Mouse (Mus musculus) midbrain, embryonic 11.5 days (tissue): Measurements from ENCODE around the gene Nme9. TPM values are rescaled to one million over a fixed set of nuclear protein-coding genes. Genes with fewer than 3 reads are reported as not detected.

Experiments used
- ATAC-seq: fragments of 200-750 bp; cut with Nextera tagmentation; 2 replicates; pipeline ENCODE4 v1.8.0; 2017; ENCODE audit warnings: moderate TSS enrichment, moderate library complexity; ENCODE audit not compliant: low FRiP score
- DNase-seq: peaks from one replicate; pipeline ENCODE4 v3.0.0; 2015; ENCODE audit warnings: low spot score; ENCODE audit errors: missing footprints
- H3K27ac ChIP-seq: fragments of 300-500 bp; sonication (generic); 2 replicates; pipeline ENCODE4 v1.5.1; 2014; ENCODE audit warnings: low read depth, low read length
- H3K27me3 ChIP-seq: fragments of 300-500 bp; sonication (generic); 2 replicates; pipeline ENCODE4 v1.6.1; 2014; ENCODE audit warnings: mild to moderate bottlenecking, low read length, moderate library complexity, mixed read lengths; ENCODE audit not compliant: control insufficient read depth, insufficient read depth
- H3K36me3 ChIP-seq: fragments of 300-500 bp; sonication (generic); 2 replicates; pipeline ENCODE4 v1.6.1; 2014; ENCODE audit warnings: mild to moderate bottlenecking, low read length, moderate library complexity, mixed read lengths; ENCODE audit not compliant: control insufficient read depth, insufficient read depth
- H3K4me1 ChIP-seq: fragments of 300-500 bp; sonication (generic); 2 replicates; pipeline ENCODE4 v1.6.1; 2014; ENCODE audit warnings: low read length; ENCODE audit not compliant: control insufficient read depth, insufficient read depth
- H3K4me2 ChIP-seq: fragments of 300-500 bp; sonication (generic); 2 replicates; pipeline ENCODE4 v1.6.1; 2014; ENCODE audit warnings: mild to moderate bottlenecking, moderate library complexity
- H3K4me3 ChIP-seq: fragments of 300-500 bp; sonication (generic); 2 replicates; pipeline ENCODE4 v1.5.1; 2014; ENCODE audit warnings: low read depth, low read length
- H3K9ac ChIP-seq: fragments of 300-500 bp; sonication (generic); 2 replicates; pipeline ENCODE4 v1.6.1; 2014; ENCODE audit warnings: low read length
- H3K9me3 ChIP-seq: fragments of 300-500 bp; sonication (generic); 2 replicates; pipeline ENCODE4 v1.6.1; 2016; ENCODE audit warnings: low read length; ENCODE audit not compliant: control insufficient read depth
- WGBS: fragments of 180-500 bp; shearing (Covaris S2); extraction: QIAGEN DNeasy Blood & Tissue Kit; methylation state at CpG from one replicate; pipeline ENCODE4 v1.1.7; 2014; 5-methylcytosine and 5-hydroxymethylcytosine counted together
- polyA plus RNA-seq: library from polyadenylated mRNA; unstranded; fragments of >200 nt; fragmentation: Nextera tagmentation; extraction: Ambion mirVana; gene quantifications from 2 replicates; pipeline ENCODE4 v1.2.1, GENCODE M21; 2014

The Nme9 gene
- polyA plus RNA-seq, 1 experiment from 2014 or later, result not detected

- 93% methylated on average over 8 of the region's 8 CpGs for WGBS
- 0 out of 2 replicates have a peak, but pooled peaks cover 3% of the 10 kb centered on the region for H3K36me3 ChIP-seq
Measured at GRCm38 (mm10) chr9:99487126-99487695, 35.9 kb downstream of the Nme9 start.

GRCm38 (mm10) chr9:99487841-99488240, 36.6 kb downstream of the Nme9 start:
- Histone ChIP-seq H3K27ac (no peak overlapping the region), H3K9me3 (no peaks in the 10 kb centered on the region), H3K4me2 (no peak overlapping the region), H3K36me3 (0 out of 2 replicates have a peak, but pooled peaks cover 3% of the 10 kb centered on the region), H3K4me3 (no peak overlapping the region), H3K4me1 (no peaks in the 10 kb centered on the region), H3K27me3 (no peaks in the 10 kb centered on the region), H3K9ac (no peak overlapping the region)
- no peak for DNase-seq
- 93% methylated on average over 3 of the region's 3 CpGs for WGBS
- no peak for ATAC-seq

More at GRCm38 (mm10) chr9:99487126-99487695, 35.9 kb downstream of the Nme9 start:
- no peak for DNase-seq
- Histone ChIP-seq H3K4me2 (no peak overlapping the region), H3K27me3 (no peaks in the 10 kb centered on the region), H3K9me3 (no peaks in the 10 kb centered on the region), H3K4me1 (no peaks in the 10 kb centered on the region), H3K4me3 (no peak overlapping the region), H3K27ac (no peak overlapping the region), H3K9ac (no peak overlapping the region)
- no peak for ATAC-seq

- DNase-seq, result no peak
- WGBS, result 89% methylated on average over 4 of the region's 4 CpGs
- H3K4me1 ChIP-seq, result no peaks in the 10 kb centered on the region
- no peak overlapping the region for H3K9ac ChIP-seq
- H3K9me3 ChIP-seq, result no peaks in the 10 kb centered on the region
- no peak overlapping the region for H3K27ac ChIP-seq
- no peak for ATAC-seq
- no peak overlapping the region for H3K4me2 ChIP-seq
- H3K27me3 ChIP-seq, result no peaks in the 10 kb centered on the region
- no peak overlapping the region for H3K4me3 ChIP-seq
- H3K36me3 ChIP-seq, result peaks cover 6% of the 10 kb centered on the region
Measured at GRCm38 (mm10) chr9:99491050-99491449, 39.8 kb downstream of the Nme9 start.

- H3K27ac ChIP-seq, result no peak overlapping the region
- no peak overlapping the region for H3K4me2 ChIP-seq
- WGBS, result 84% methylated on average over 10 of the region's 10 CpGs
- peaks cover 15% of the 10 kb centered on the region for H3K36me3 ChIP-seq
- no peak for DNase-seq
- ATAC-seq, result no peak
- no peaks in the 10 kb centered on the region for H3K9me3 ChIP-seq
- no peaks in the 10 kb centered on the region for H3K27me3 ChIP-seq
- no peak overlapping the region for H3K4me3 ChIP-seq
- no peaks in the 10 kb centered on the region for H3K4me1 ChIP-seq
- no peak overlapping the region for H3K9ac ChIP-seq
Measured at GRCm38 (mm10) chr9:99492634-99493200, 41.4 kb downstream of the Nme9 start.

- DNase-seq (no peak), ATAC-seq (no peak)
- peaks cover 13% of the 10 kb centered on the region for H3K36me3 ChIP-seq
- no peak overlapping the region for H3K27ac ChIP-seq
- 98% methylated on average over 4 of the region's 4 CpGs for WGBS
- H3K9ac ChIP-seq, result no peak overlapping the region
- no peaks in the 10 kb centered on the region for H3K9me3 ChIP-seq
- H3K27me3 ChIP-seq, result no peaks in the 10 kb centered on the region
- no peaks in the 10 kb centered on the region for H3K4me1 ChIP-seq
- no peak overlapping the region for H3K4me3 ChIP-seq
- no peak overlapping the region for H3K4me2 ChIP-seq
Measured at GRCm38 (mm10) chr9:99499336-99499735, 48.1 kb downstream of the Nme9 start.

- no peaks in the 10 kb centered on the region for H3K36me3 ChIP-seq
Measured at GRCm38 (mm10) chr9:99505875-99506274, 54.6 kb downstream of the Nme9 start.

More at GRCm38 (mm10) chr9:99505875-99506274, 54.6 kb downstream of the Nme9 start:
- no peak for ATAC-seq
- no peak for DNase-seq
- Histone ChIP-seq H3K27me3 (no peaks in the 10 kb centered on the region), H3K4me3 (no peak overlapping the region), H3K4me2 (no peak overlapping the region), H3K4me1 (no peaks in the 10 kb centered on the region), H3K27ac (no peak overlapping the region), H3K9me3 (no peaks in the 10 kb centered on the region), H3K9ac (no peak overlapping the region)
- 87% methylated on average over 7 of the region's 7 CpGs for WGBS

Other genes starting within 250 kb of the Nme9 start
- not detected in 2 replicates for gene Faiml, start 214.2 kb upstream of the Nme9 start, polyA plus RNA-seq
- gene Cep70, start 208.1 kb upstream of the Nme9 start, polyA plus RNA-seq, result 41.9 and 49.5 TPM in 2 replicates
- gene Esyt3, start 92.9 kb upstream of the Nme9 start, polyA plus RNA-seq, result 0.12 and 0.34 TPM in 2 replicates
- gene Mras, start 14.1 kb upstream of the Nme9 start, polyA plus RNA-seq, result 12.1 and 15.0 TPM in 2 replicates
- gene Armc8, start 117.4 kb downstream of the Nme9 start, polyA plus RNA-seq, result 37.3 and 42.0 TPM in 2 replicates
- 30.0 and 35.0 TPM in 2 replicates for gene Dbr1, start 124.3 kb downstream of the Nme9 start, polyA plus RNA-seq
- not detected in 2 replicates for gene A4gnt, start 161.0 kb downstream of the Nme9 start, polyA plus RNA-seq
- 12.6 and 13.0 TPM in 2 replicates for gene Dzip1l, start 178.0 kb downstream of the Nme9 start, polyA plus RNA-seq